Mouse (Mus musculus): ENCODE results near the gene Thap7. TPM values are rescaled to one million over a fixed set of nuclear protein-coding genes. Genes with fewer than 3 reads are reported as not detected.
"Not testable (repeated sequence)": the region's sequence is repeated elsewhere in the genome, so short reads cannot be mapped to it uniquely, and the experiment has no call there.

Thap7 gene
- total RNA-seq, 1 experiment, result 32.9 TPM

DNA sequence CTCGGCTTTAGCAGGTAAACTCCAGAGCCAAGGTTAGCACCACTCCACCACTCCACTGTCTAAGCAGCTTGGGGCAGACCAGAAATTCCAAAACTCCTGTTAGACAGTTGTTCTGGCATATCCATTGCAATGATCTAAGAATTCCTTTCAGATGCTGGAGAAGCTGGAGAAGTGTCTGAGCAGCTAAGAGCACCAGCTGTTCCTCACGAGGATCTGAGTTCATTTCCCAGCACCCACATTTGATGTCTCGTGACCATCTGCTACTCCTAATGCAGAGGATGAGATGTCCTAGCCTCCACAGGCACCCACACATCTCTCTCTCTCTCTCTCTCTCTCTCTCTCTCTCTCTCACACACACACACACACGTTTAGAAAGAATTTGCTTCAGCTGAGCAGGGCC lies 26.0 kb upstream of the Thap7 start:
- no peak for DNase-seq (ENCODE audit: low read depth, low spot score)
- TF ChIP-seq CHD2 (IDR thresholded peaks at IDR 0.05; ENCODE audit: low read depth, low read length) (no peak), MAFK (IDR thresholded peaks at IDR 0.05; ENCODE audit: insufficient read depth, low read depth, low read length) (no peak), ZNF384 (IDR thresholded peaks at IDR 0.05; ENCODE audit: low read depth, low read length) (no peak), HCFC1 (IDR thresholded peaks at IDR 0.05; ENCODE audit: borderline replicate concordance, insufficient read depth, low read length) (no peak), ZC3H11A (IDR thresholded peaks at IDR 0.05; ENCODE audit: borderline replicate concordance, low read depth, low read length) (no peak)
- no peak overlapping the region for H3K27ac ChIP-seq (ENCODE audit: insufficient read depth, low read depth, low read length, poor library complexity, severe bottlenecking)
- no peak overlapping the region for H3K4me3 ChIP-seq (ENCODE audit: insufficient read depth in 1 of 2, low read depth in 1 of 2, low read length in 2 of 2, poor library complexity in 1 of 2, severe bottlenecking in 1 of 2)
- H3K9ac ChIP-seq (ENCODE audit: insufficient read depth, low read depth, low read length, poor library complexity, severe bottlenecking), result no peak overlapping the region
- in situ Hi-C loops (cut with MboI; ENCODE audit: low sequenced_read_pairs in 2 of 2, unreplicated experiment in 2 of 2), result no loop called here
- no peaks in the 10 kb centered on the region for H3K9me3 ChIP-seq (ENCODE audit: control insufficient read depth, insufficient read depth, low read depth, low read length)
- H3K4me1 ChIP-seq (ENCODE audit: control insufficient read depth in 2 of 2, insufficient read depth in 2 of 2, low read length in 2 of 2, poor library complexity in 1 of 2), result peaks cover 2 to 30% of the 10 kb centered on the region in 2 experiments; a peak in 3 of 4 replicates
- H3K36me3 ChIP-seq (ENCODE audit: control insufficient read depth, insufficient read depth, low read length, poor library complexity, severe bottlenecking), result no peaks in the 10 kb centered on the region

GRCm38 (mm10) chr16:17556180-17556579 lies 25.2 kb upstream of the Thap7 start:
- in situ Hi-C loops (cut with MboI; ENCODE audit: low sequenced_read_pairs in 2 of 2, unreplicated experiment in 2 of 2), result no loop called here
- Histone ChIP-seq H3K9ac (ENCODE audit: insufficient read depth, low read depth, low read length, poor library complexity, severe bottlenecking) (no peak overlapping the region), H3K9me3 (ENCODE audit: control insufficient read depth, insufficient read depth, low read depth, low read length) (no peaks in the 10 kb centered on the region), H3K36me3 (ENCODE audit: control insufficient read depth, insufficient read depth, low read length, poor library complexity, severe bottlenecking) (no peaks in the 10 kb centered on the region), H3K4me3 (ENCODE audit: insufficient read depth in 1 of 2, low read depth in 1 of 2, low read length in 2 of 2, poor library complexity in 1 of 2, severe bottlenecking in 1 of 2) (no peak overlapping the region), H3K27ac (ENCODE audit: insufficient read depth, low read depth, low read length, poor library complexity, severe bottlenecking) (no peak overlapping the region), H3K4me1 (ENCODE audit: control insufficient read depth in 2 of 2, insufficient read depth in 2 of 2, low read length in 2 of 2, poor library complexity in 1 of 2) (peaks cover 2 to 28% of the 10 kb centered on the region in 2 experiments; a peak in 3 of 4 replicates)
- TF ChIP-seq CHD2 (IDR thresholded peaks at IDR 0.05; ENCODE audit: low read depth, low read length), result no peak
- TF ChIP-seq MAFK (IDR thresholded peaks at IDR 0.05; ENCODE audit: insufficient read depth, low read depth, low read length), result no peak
- TF ChIP-seq HCFC1 (IDR thresholded peaks at IDR 0.05; ENCODE audit: borderline replicate concordance, insufficient read depth, low read length), result no peak
- no peak for TF ChIP-seq ZNF384 (IDR thresholded peaks at IDR 0.05; ENCODE audit: low read depth, low read length)
- no peak for TF ChIP-seq ZC3H11A (IDR thresholded peaks at IDR 0.05; ENCODE audit: borderline replicate concordance, low read depth, low read length)
- DNase-seq (ENCODE audit: low read depth, low spot score), result no peak

- H3K9ac ChIP-seq (ENCODE audit: insufficient read depth, low read depth, low read length, poor library complexity, severe bottlenecking); H3K9me3 ChIP-seq (ENCODE audit: control insufficient read depth, insufficient read depth, low read depth, low read length); DNase-seq (ENCODE audit: low read depth, low spot score); H3K36me3 ChIP-seq (ENCODE audit: control insufficient read depth, insufficient read depth, low read length, poor library complexity, severe bottlenecking); in situ Hi-C loops (cut with MboI; ENCODE audit: low sequenced_read_pairs in 2 of 2, unreplicated experiment in 2 of 2): not testable (repeated sequence)
- Histone ChIP-seq H3K4me3 (ENCODE audit: insufficient read depth in 1 of 2, low read depth in 1 of 2, low read length in 2 of 2, poor library complexity in 1 of 2, severe bottlenecking in 1 of 2) (peak overlapping the region in 1 of 2 experiments; percentile 47; a peak in 1 of 4 replicates), H3K4me1 (ENCODE audit: control insufficient read depth in 2 of 2, insufficient read depth in 2 of 2, low read length in 2 of 2, poor library complexity in 1 of 2) (peaks cover 0 to 21% of the 10 kb centered on the region in 2 experiments; a peak in 2 of 4 replicates), H3K27ac (ENCODE audit: insufficient read depth, low read depth, low read length, poor library complexity, severe bottlenecking) (peak overlapping the region; percentile 15; the same call in 1 of the 2 replicates)
Measured at GRCm38 (mm10) chr16:17554702-17555101, 23.8 kb upstream of the Thap7 start.

DNA sequence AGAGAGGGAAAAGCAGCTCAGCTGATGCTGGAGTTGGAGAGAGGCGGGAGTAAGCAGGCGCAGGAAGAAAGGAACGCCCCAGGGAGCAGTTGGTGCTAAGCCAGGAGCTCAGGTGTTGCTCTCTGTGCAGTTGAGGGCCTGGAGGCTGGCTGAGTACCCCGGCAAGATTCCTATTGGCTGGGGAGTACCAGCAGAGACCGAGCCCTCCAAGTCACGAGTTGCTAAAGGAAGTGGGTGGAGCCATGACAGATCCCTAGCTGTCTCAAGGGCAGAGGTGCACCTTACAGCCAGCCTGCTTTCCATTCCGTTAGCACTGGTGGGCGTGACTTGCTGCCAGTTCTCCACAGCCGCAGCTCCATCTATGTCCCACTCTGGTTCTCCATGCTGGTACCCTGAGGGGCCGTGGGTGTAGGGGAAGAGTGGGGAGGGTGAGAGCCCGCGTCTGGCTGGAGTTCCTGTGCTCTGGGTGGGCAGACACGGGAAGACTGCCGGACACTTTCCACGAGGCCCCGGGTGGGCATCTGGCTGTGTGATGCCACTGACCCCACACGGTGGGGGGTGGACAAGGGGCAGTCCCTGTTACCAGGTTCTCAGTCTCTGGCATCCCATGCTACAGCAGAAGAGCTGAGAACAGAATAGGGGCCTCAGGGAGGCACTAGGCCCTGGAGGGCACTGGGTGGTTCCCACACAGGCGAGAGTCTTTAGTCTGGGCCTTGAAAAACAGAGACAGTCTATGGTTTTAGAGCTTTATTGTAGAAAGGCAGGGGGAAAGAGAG lies 23.2 kb upstream of the Thap7 start:
- Histone ChIP-seq H3K36me3 (ENCODE audit: control insufficient read depth, insufficient read depth, low read length, poor library complexity, severe bottlenecking) (no peaks in the 10 kb centered on the region), H3K4me3 (ENCODE audit: insufficient read depth in 1 of 2, low read depth in 1 of 2, low read length in 2 of 2, poor library complexity in 1 of 2, severe bottlenecking in 1 of 2) (peak overlapping the region; percentile 33 to 47), H3K27ac (ENCODE audit: insufficient read depth, low read depth, low read length, poor library complexity, severe bottlenecking) (peak overlapping the region; percentile 54; the same call in 1 of the 2 replicates), H3K9ac (ENCODE audit: insufficient read depth, low read depth, low read length, poor library complexity, severe bottlenecking) (peak overlapping the region; percentile 45; the same call in 1 of the 2 replicates), H3K9me3 (ENCODE audit: control insufficient read depth, insufficient read depth, low read depth, low read length) (no peaks in the 10 kb centered on the region), H3K4me1 (ENCODE audit: control insufficient read depth in 2 of 2, insufficient read depth in 2 of 2, low read length in 2 of 2, poor library complexity in 1 of 2) (peaks cover 0 to 18% of the 10 kb centered on the region in 2 experiments; a peak in 2 of 4 replicates)
- in situ Hi-C loops (cut with MboI; ENCODE audit: low sequenced_read_pairs in 2 of 2, unreplicated experiment in 2 of 2), result no loop called here
- peak; percentile 94 for DNase-seq (ENCODE audit: low read depth, low spot score)
- TF ChIP-seq ZNF384 (IDR thresholded peaks at IDR 0.05; ENCODE audit: low read depth, low read length) (no peak), ZC3H11A (IDR thresholded peaks at IDR 0.05; ENCODE audit: borderline replicate concordance, low read depth, low read length) (no peak), MAFK (IDR thresholded peaks at IDR 0.05; ENCODE audit: insufficient read depth, low read depth, low read length) (no peak)

DNA sequence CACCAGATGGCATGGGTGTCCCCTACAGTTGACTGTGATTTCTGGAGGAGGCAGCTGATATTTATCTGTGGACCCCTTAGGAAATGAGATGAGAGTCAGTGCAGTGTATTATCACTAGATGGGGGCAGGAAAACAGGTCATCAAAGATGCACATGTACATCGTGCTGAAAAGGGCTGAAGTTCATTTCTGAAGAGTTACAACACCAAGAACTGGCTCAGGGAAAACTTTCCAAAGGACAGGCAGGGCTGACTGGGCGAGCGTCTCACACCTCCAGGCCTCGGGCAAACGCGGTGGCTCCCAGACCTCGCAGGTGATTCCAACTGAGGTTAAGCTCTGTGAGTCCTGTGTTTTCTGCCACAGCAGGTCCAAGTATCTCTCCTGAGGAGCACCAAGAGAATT lies 21.9 kb upstream of the Thap7 start:
- TF ChIP-seq MAFK (IDR thresholded peaks at IDR 0.05; ENCODE audit: insufficient read depth, low read depth, low read length) (no peak), ZC3H11A (IDR thresholded peaks at IDR 0.05; ENCODE audit: borderline replicate concordance, low read depth, low read length) (no peak), ZNF384 (IDR thresholded peaks at IDR 0.05; ENCODE audit: low read depth, low read length) (no peak), HCFC1 (IDR thresholded peaks at IDR 0.05; ENCODE audit: borderline replicate concordance, insufficient read depth, low read length) (no peak), CHD2 (IDR thresholded peaks at IDR 0.05; ENCODE audit: low read depth, low read length) (no peak)
- Histone ChIP-seq H3K9ac (ENCODE audit: insufficient read depth, low read depth, low read length, poor library complexity, severe bottlenecking) (no peak overlapping the region), H3K36me3 (ENCODE audit: control insufficient read depth, insufficient read depth, low read length, poor library complexity, severe bottlenecking) (no peaks in the 10 kb centered on the region), H3K4me3 (ENCODE audit: insufficient read depth in 1 of 2, low read depth in 1 of 2, low read length in 2 of 2, poor library complexity in 1 of 2, severe bottlenecking in 1 of 2) (no peak overlapping the region), H3K27ac (ENCODE audit: insufficient read depth, low read depth, low read length, poor library complexity, severe bottlenecking) (no peak overlapping the region), H3K9me3 (ENCODE audit: control insufficient read depth, insufficient read depth, low read depth, low read length) (no peaks in the 10 kb centered on the region), H3K4me1 (ENCODE audit: control insufficient read depth in 2 of 2, insufficient read depth in 2 of 2, low read length in 2 of 2, poor library complexity in 1 of 2) (peaks cover 0 to 9% of the 10 kb centered on the region in 2 experiments; a peak in 2 of 4 replicates)
- DNase-seq (ENCODE audit: low read depth, low spot score), result no peak
- in situ Hi-C loops (cut with MboI; ENCODE audit: low sequenced_read_pairs in 2 of 2, unreplicated experiment in 2 of 2), result no loop called here

Measured in ES-E14 (cell line).